In the genomic region with DNA sequence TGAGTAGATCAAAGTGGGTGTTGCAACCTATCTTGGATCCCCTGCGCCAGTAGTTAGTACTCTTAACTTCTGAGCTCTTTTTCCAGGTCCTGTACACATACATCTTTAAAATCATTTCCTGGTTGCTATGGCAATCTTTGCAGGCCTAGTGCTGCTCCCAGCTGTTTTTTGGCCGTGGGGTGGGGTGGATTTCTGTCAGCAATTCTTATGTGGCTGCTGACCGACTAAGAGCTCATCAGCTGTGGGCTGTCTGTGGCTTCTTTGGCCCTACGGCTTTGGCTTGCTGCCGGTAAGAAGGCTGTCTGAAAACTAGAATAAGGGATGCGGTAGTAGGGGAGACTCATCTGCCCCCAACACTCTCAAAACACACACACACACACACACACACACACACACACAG, we compare ENCODE assay signal across 7 mouse cellular contexts. TPM values are rescaled to one million over a fixed set of nuclear protein-coding genes. Genes with fewer than 3 reads are reported as not detected.
DNase-seq lines count a peak whose midpoint lies in the region; ATAC-seq and TF ChIP-seq lines count a peak whose summit lies in the region.

No protein-coding gene starts in this region.

- H3K36me3 ChIP-seq in spleen, adult 2 months (ENCODE audit: control insufficient read depth, insufficient read depth, low read length): peaks cover 11% of the 10 kb centered on the region
- peaks cover 22% of the 10 kb centered on the region for H3K36me3 ChIP-seq in embryonic facial prominence, embryonic 13.5 days
- H3K36me3 ChIP-seq in hindbrain, embryonic 12.5 days: peaks cover 21% of the 10 kb centered on the region

- H3K4me3 ChIP-seq in spleen, adult 2 months (ENCODE audit: extremely low read depth, insufficient read depth, insufficient read length): peak overlapping the region; percentile 16; the same call in 1 of the 2 replicates
- H3K4me3 ChIP-seq in embryonic facial prominence, embryonic 13.5 days: peak overlapping the region; percentile 82
- peak overlapping the region; percentile 84 for H3K4me3 ChIP-seq in hindbrain, embryonic 12.5 days

- 10% methylated on average over 6 of the region's 6 CpGs for WGBS in spleen, adult 2 months
- 39% methylated on average over 6 of the region's 6 CpGs for WGBS in embryonic facial prominence, embryonic 13.5 days
- 48% methylated on average over 6 of the region's 6 CpGs for WGBS in hindbrain, embryonic 12.5 days

- no peak for TF ChIP-seq POLR2A in spleen, adult 2 months (IDR thresholded peaks at IDR 0.05; ENCODE audit: low read depth, low read length)

- DNase-seq in spleen, adult 2 months (ENCODE audit: low read depth in 1 of 2, low spot score in 2 of 2): no peak
- no peak for DNase-seq in spleen, postnatal 4 days (ENCODE audit: low spot score in 2 of 2)
- DNase-seq in lung, postnatal 10 days: peak; percentile 58
- peak; percentile 32 for DNase-seq in thymus, postnatal 14 days
- no peak for DNase-seq in right cerebral cortex, adult 18-20 months

- H3K27ac ChIP-seq in spleen, adult 2 months (ENCODE audit: insufficient read depth, low read length): no peak overlapping the region; the same call in 1 of the 2 replicates
- H3K27ac ChIP-seq in embryonic facial prominence, embryonic 13.5 days: peak overlapping the region; percentile 89
- no peak overlapping the region for H3K27ac ChIP-seq in hindbrain, embryonic 12.5 days

- no peaks in the 10 kb centered on the region for H3K27me3 ChIP-seq in spleen, adult 2 months (ENCODE audit: control insufficient read depth, insufficient read depth, low read length)
- H3K27me3 ChIP-seq in embryonic facial prominence, embryonic 13.5 days: no peaks in the 10 kb centered on the region
- H3K27me3 ChIP-seq in hindbrain, embryonic 12.5 days: no peaks in the 10 kb centered on the region

- TF ChIP-seq CTCF in spleen, adult 2 months (IDR thresholded peaks at IDR 0.05; ENCODE audit: extremely low read depth, insufficient read depth, insufficient read length, insufficient replicate concordance): no peak

- ATAC-seq in embryonic facial prominence, embryonic 13.5 days (ENCODE audit: insufficient number of reproducible peaks, insufficient read depth, low FRiP score, low TSS enrichment, low read depth): no peak
- peak; percentile 20; the same call in 1 of the 2 replicates for ATAC-seq in hindbrain, embryonic 12.5 days (ENCODE audit: low FRiP score)

- H3K9ac ChIP-seq in embryonic facial prominence, embryonic 13.5 days: peak overlapping the region; percentile 83; the same call in 1 of the 2 replicates
- peak overlapping the region; percentile 80 for H3K9ac ChIP-seq in hindbrain, embryonic 12.5 days

- H3K9me3 ChIP-seq in embryonic facial prominence, embryonic 13.5 days: no peaks in the 10 kb centered on the region
- no peaks in the 10 kb centered on the region for H3K9me3 ChIP-seq in hindbrain, embryonic 12.5 days (replicated peaks)

- peaks cover 4% of the 10 kb centered on the region; the same call in 1 of the 2 replicates for H3K4me1 ChIP-seq in spleen, adult 2 months (ENCODE audit: control insufficient read depth, insufficient read depth, insufficient read length)
- H3K4me1 ChIP-seq in embryonic facial prominence, embryonic 13.5 days: peaks cover 14% of the 10 kb centered on the region
- H3K4me1 ChIP-seq in hindbrain, embryonic 12.5 days: peaks cover 12% of the 10 kb centered on the region

- H3K4me2 ChIP-seq in embryonic facial prominence, embryonic 13.5 days: peak overlapping the region; percentile 62
- peak overlapping the region; percentile 66 for H3K4me2 ChIP-seq in hindbrain, embryonic 12.5 days (replicated peaks)

RNA-seq across cellular contexts. Expression of gene Washc1, which starts 0.6 kb away (rescaled TPM):
- 36.3 and 43.7 TPM in 2 replicates for polyA plus RNA-seq in spleen, adult 2 months (2012; rRNA removed)
- polyA plus RNA-seq in embryonic facial prominence, embryonic 13.5 days (2015; fragmentation: Nextera tagmentation; extraction: Ambion mirVana): 42.9 and 45.6 TPM in 2 replicates
- polyA plus RNA-seq in hindbrain, embryonic 12.5 days (2016; fragmentation: Nextera tagmentation; extraction: Ambion mirVana): 38.5 and 39.9 TPM in 2 replicates

RNA-seq across cellular contexts. Expression of gene Ndufv2, which starts 9.4 kb away (rescaled TPM):
- polyA plus RNA-seq in spleen, adult 2 months (2012; rRNA removed): 15.3 and 16.4 TPM in 2 replicates
- polyA plus RNA-seq in embryonic facial prominence, embryonic 13.5 days (2015; fragmentation: Nextera tagmentation; extraction: Ambion mirVana): 306 and 311 TPM in 2 replicates
- 265 and 282 TPM in 2 replicates for polyA plus RNA-seq in hindbrain, embryonic 12.5 days (2016; fragmentation: Nextera tagmentation; extraction: Ambion mirVana)

RNA-seq across cellular contexts. Expression of gene Ddx11, which starts 12.6 kb away (rescaled TPM):
- polyA plus RNA-seq in spleen, adult 2 months (2012; rRNA removed): 6.7 and 7.3 TPM in 2 replicates
- 23.0 and 23.8 TPM in 2 replicates for polyA plus RNA-seq in embryonic facial prominence, embryonic 13.5 days (2015; fragmentation: Nextera tagmentation; extraction: Ambion mirVana)
- polyA plus RNA-seq in hindbrain, embryonic 12.5 days (2016; fragmentation: Nextera tagmentation; extraction: Ambion mirVana): 19.4 and 20.2 TPM in 2 replicates

RNA-seq across cellular contexts. Expression of gene Ankrd12, which starts 33.9 kb away (rescaled TPM):
- 3.5 and 3.9 TPM in 2 replicates for polyA plus RNA-seq in spleen, adult 2 months (2012; rRNA removed)
- polyA plus RNA-seq in embryonic facial prominence, embryonic 13.5 days (2015; fragmentation: Nextera tagmentation; extraction: Ambion mirVana): 41.4 and 45.9 TPM in 2 replicates
- polyA plus RNA-seq in hindbrain, embryonic 12.5 days (2016; fragmentation: Nextera tagmentation; extraction: Ambion mirVana): 70.7 and 78.1 TPM in 2 replicates

Comparison
In these comparisons a context has a peak if more than half of its experiments do, and no peak if none do; other contexts are left out.
1. DNase-seq: peak in lung, postnatal 10 days (single experiment) and thymus, postnatal 14 days (single experiment); none in spleen, adult 2 months (0 of 2), spleen, postnatal 4 days (0 of 2) and right cerebral cortex, adult 18-20 months (single experiment).
2. H3K4me3 ChIP-seq: peak in every context shown above with its lines; median percentile 84 in hindbrain, embryonic 12.5 days; 82 in embryonic facial prominence, embryonic 13.5 days; 16 in spleen, adult 2 months.
3. RNA of gene Ndufv2, which starts 9.4 kb away (polyA plus RNA-seq): 306 to 311 TPM in embryonic facial prominence, embryonic 13.5 days and 265 to 282 TPM in hindbrain, embryonic 12.5 days; 15.3 to 16.4 TPM in spleen, adult 2 months; every median in the first group is over 10 times any median in the second.